Mouse (Mus musculus) right cerebral cortex, adult 18-20 months (tissue): ENCODE measurements around the gene Myo15.
"Not testable (repeated sequence)": the region's sequence is repeated elsewhere in the genome, so short reads cannot be mapped to it uniquely, and the experiment has no call there.

Source experiments
- DNase-seq: peaks from one replicate; pipeline ENCODE4 v3.0.0; 2022; ENCODE audit warnings: mixed read lengths

The Myo15 gene

GRCm38 (mm10) chr11:60509500-60509899 lies 40.4 kb downstream of the Myo15 start:
- DNase-seq, result no peak

- no peak for DNase-seq
These were observed 42.8 kb downstream of the Myo15 start for GRCm38 (mm10) chr11:60511893-60512292.

- DNase-seq, result no peak
These were observed 43.4 kb downstream of the Myo15 start for GRCm38 (mm10) chr11:60512520-60512919.

GRCm38 (mm10) chr11:60514941-60515340 lies 45.8 kb downstream of the Myo15 start:
- no peak for DNase-seq

- no peak for DNase-seq
These were observed 49.2 kb downstream of the Myo15 start for GRCm38 (mm10) chr11:60518305-60518704.

GRCm38 (mm10) chr11:60522027-60522426 lies 52.9 kb downstream of the Myo15 start:
- no peak for DNase-seq

- DNase-seq, result no peak
These were observed 53.7 kb downstream of the Myo15 start for GRCm38 (mm10) chr11:60522661-60523365.

- no peak for DNase-seq
These were observed 57.3 kb downstream of the Myo15 start for GRCm38 (mm10) chr11:60526461-60526860.

- no peak for DNase-seq
These were observed 66.5 kb downstream of the Myo15 start for GRCm38 (mm10) chr11:60535676-60536075.

GRCm38 (mm10) chr11:60536180-60536858 lies 67.2 kb downstream of the Myo15 start, which contains the start of gene Alkbh5:
Alkbh5 (plus strand) TSS chr11:60536381.
- peak; percentile 26 for DNase-seq

GRCm38 (mm10) chr11:60536859-60537467 lies 67.8 kb downstream of the Myo15 start:
- peak; percentile 92 for DNase-seq

- peak; percentile 97 for DNase-seq
These were observed 68.6 kb downstream of the Myo15 start for GRCm38 (mm10) chr11:60537468-60538347.

- DNase-seq, result peak; percentile 28
These were observed 69.5 kb downstream of the Myo15 start for GRCm38 (mm10) chr11:60538371-60539281.

- no peak for DNase-seq
These were observed 70.4 kb downstream of the Myo15 start for GRCm38 (mm10) chr11:60539540-60539939.

GRCm38 (mm10) chr11:60540002-60540610 lies 71.0 kb downstream of the Myo15 start:
- DNase-seq, result peak; percentile 46

GRCm38 (mm10) chr11:60540761-60541160 lies 71.6 kb downstream of the Myo15 start:
- no peak for DNase-seq

- no peak for DNase-seq
These were observed 72.7 kb downstream of the Myo15 start for GRCm38 (mm10) chr11:60541831-60542230.

- not testable (repeated sequence) for DNase-seq
These were observed 74.1 kb downstream of the Myo15 start for GRCm38 (mm10) chr11:60543211-60543610.

- DNase-seq, result no peak
These were observed 76.3 kb downstream of the Myo15 start for GRCm38 (mm10) chr11:60545433-60545832.

- DNase-seq, result no peak
These were observed 79.0 kb downstream of the Myo15 start for GRCm38 (mm10) chr11:60548112-60548511.

- DNase-seq, result no peak
These were observed 84.0 kb downstream of the Myo15 start for GRCm38 (mm10) chr11:60553091-60553490.
